Mouse (Mus musculus) ES-Bruce4 (cell line): Measurements from ENCODE around the gene Kynu.

ENCODE experiments used
- CTCF ChIP-seq: IDR thresholded peaks from one replicate; pipeline ENCODE4 v1.8.1; 2011; ENCODE audit warnings: low read depth, low read length
- EP300 ChIP-seq: IDR thresholded peaks from 2 replicates; pipeline ENCODE4 v1.6.1; 2011; ENCODE audit warnings: low read depth, low read length; ENCODE audit not compliant: insufficient read depth
- POLR2A ChIP-seq: IDR thresholded peaks from one replicate; pipeline ENCODE4 v1.8.1; 2011; ENCODE audit warnings: low read length; ENCODE audit not compliant: insufficient read depth

DNA sequence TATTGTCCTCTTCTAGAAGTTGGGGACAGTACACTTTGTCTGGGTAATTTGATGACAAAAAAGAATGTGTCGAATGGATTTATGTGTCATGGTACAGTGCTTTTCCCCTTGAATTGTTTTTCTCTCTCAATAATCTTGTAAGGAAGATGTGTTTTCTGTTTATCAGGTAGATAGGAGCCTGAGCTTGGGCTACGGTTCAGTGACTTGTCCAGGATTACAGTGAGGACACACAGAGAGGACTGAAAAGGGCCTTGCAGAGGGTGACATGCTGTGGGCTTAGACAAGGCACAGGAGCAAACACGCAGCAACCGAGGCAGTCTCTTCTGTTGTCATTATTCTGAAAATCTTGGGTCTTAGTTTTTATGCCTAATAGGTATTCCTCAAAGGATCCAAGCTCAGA, 913 bp upstream of the Kynu start:
- TF ChIP-seq EP300 (no peak), CTCF (no peak), POLR2A (no peak)
